Mouse (Mus musculus) CH12F3 (cell line): ENCODE measurements around the gene Eid3.

Source experiments
- in situ Hi-C: fragments of 300-500 bp; cut with MboI; formaldehyde crosslinking; loops from 2 replicates; pipeline ENCODE4 v1.14.3; 2020; ENCODE audit warnings: low sequenced_read_pairs

Eid3 gene

DNA sequence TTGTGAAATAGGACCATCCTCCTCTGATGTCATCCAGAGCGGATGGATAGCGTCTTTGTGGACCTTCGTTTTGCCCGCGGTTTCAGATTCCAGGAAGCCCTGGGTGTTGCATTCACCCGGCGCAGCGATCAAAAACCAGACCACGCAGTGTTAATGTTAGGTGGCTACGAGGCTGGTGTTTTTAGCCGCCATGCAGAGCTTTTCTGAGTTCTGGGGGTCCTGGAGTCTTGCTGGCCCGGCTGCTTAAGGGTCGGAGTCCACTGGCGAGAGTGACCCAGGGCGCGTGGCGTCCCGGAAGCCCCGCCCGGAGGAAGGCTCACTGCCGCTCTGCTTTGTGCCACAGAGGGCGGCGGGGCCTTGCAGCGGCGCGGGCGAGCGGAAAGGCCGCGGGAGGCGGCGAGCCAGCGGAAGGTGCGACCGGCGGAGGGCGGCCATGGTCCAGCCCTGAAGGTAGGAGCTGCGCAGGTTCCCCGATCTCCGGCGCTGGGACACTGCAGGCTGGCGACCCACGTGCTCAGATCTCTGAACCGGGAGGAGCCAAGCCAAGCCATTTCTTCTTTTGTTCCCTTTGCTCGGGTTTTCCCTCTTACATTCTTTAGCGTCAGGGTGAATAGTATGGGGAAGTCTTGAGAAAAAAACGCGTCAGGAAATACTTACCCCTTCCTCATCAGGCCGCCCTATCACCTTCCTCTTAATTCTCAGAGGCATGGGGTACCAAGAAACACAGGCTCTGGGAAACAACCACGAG, 6.1 kb upstream of the Eid3 start:
- in situ Hi-C loops: no loop called here

DNA sequence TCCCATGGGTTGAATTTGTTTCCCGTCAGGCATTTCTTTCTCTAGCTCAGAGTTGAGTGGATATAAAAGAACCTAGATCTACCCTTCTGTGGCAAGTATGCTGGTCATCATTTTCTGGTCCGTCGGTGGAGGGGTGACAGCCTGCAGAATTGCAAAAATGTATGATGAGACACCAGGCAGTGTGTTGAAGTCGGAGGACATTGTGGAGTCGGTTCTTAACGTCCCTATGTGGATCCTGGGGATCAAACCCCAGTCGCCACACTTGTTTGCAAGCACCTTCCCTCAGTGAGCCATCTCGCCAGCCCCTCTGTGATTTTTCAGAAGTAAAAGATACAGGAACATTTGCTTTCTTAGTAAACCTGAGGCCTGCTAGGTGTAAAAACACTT, 5.5 kb upstream of the Eid3 start:
- in situ Hi-C loops: no loop called here

DNA sequence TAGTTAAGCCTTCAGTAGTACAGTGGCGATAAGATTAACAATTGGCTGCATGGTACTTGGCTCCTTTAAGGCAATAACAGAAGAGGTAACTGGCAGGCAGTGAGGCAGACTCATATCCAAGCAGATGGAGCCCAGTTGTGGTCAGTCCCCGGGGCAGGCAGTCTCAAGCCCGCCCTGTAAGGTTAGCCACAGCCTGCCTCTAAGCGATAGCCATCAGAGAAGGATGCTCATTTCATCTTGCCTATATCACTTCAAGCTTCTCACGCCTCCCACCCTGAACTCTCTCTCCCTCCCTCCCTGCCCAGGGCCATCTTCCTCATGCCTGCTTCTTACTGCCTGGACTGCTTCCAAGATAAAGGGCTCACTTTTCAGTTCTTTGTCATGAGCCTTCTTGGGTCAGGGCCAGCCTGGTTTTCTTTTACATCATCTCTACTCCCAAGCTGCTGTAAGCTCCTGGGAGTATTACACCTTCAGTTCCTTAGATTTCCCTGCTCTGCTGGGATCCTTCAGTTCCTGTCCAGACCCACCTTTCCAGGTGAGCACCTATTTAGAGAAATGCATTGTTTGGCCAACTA, 3.2 kb upstream of the Eid3 start:
- in situ Hi-C loops: no loop called here

DNA sequence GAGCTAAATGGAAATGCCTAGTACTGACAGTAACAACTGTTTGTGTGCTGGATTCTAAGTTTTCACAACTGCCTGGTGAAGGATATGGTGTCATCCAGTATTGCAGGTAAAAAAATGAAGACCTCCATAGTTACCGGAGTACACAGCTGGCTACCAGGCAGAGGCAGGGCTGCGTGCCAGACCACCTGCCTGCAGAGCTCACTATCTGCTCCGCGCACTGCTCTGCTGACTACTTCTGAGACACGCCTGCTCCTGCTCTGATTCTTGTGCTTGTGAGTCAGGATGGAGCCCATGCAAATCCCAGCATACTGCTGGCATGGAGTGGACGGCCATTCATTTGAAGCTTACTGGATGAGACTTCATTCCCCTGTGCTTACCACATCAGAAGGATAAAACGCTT, 2.6 kb upstream of the Eid3 start:
- in situ Hi-C loops: no loop called here

DNA sequence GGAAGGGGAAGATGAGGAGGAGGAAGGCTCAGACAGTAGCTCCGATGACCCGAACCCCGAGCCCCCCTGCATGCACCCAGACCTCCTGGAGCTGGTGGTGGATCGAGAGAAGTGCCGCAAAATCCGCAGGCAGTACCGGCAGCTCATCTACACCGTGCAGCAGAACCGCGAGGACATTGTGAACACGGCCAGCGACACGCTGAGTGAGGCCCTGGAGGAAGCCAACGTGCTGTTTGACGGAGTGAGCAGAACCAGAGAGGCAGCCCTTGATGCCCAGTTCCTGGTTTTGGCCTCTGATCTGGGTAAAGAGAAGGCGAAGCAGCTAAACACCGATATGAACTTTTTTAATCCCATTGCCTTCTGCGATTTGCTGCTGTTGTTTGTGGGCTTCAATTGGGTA, 406 bp downstream of the Eid3 start:
- in situ Hi-C loops: no loop called here

DNA sequence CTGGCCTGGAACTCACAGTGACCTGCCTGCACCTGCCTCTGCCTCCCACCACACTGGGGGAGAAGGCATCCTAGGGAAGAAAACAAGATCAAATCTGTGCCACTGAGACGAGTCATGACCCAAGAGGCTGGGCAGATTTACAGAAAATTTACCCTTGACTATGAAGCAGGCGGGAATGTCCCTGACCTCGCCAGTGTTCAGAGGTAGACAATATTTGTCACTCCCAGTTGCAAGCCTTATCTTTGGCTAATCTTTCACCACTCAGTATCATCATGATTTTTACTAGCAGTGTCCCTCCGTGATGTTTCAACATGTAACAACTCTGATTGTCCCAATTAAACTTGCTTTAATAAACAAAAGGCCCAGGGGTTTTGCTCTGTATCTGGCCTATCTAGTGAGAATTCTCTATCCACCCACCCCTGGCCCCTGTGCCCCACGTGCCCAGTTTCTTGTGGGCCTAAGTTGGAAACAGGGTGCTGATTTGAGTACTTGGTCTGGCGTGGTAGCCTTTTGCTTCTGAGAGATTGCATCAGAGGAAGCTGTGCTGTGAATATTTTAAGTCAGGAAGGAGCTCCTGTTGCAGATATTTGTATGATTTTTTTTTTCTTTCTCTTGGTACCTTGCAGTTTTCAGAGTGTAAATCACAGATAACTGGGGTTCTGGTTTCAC, 2.1 kb downstream of the Eid3 start:
- in situ Hi-C loops: no loop called here

DNA sequence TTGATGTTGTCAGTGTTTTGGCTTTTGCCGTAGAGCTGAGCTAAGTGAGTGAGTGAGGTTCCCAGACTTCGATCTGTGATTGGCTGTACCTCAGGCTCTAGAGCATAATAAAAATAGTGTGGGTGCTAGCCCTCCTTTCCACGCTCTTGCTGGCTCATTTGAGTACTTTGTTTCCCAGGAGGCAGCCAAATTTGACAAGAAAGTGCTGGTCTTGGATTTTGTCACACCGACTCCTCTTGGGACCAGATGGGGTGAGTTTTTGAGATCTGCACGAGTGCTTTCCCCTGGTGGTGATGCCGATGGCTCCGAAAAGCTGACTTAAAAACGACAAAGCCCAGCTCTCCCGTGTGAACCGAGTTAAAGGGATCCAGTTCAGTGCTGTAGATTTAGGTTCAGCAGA, 9.0 kb downstream of the Eid3 start:
- in situ Hi-C loops: no loop called here

DNA sequence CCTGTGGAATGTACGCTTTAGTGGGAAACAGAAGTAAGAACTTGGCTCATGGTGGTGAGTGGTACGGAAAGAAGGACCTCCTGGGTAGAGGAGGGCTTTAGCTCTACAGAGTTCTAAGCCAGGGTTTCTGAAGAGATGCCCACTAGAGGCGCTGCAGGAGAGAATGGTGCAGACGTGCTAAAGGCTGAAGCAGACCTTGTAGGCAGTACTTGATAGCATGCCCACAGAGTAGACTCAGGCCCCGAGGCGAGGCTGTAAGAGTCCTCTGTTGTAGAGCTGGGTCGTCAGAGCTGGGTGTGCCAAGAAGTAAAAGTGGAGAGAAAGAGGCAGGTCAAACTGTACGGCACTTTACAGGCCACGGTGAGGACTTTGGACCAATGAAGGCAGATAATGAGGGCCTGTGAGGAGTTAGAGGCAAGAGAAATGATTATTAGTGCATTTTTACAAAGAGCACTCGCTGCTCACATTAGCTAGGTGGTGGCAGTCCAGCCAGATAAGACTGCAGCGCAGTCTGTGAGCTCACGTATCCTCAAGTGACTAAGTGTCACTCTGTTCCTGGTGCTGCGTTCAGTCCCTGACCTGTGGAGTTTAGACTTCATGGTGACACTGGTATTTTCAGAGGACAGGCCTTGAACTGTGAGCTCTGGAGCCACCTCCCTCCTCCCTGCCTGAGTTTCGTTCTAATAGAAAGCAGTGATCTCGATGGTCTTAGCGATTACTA, 9.8 kb downstream of the Eid3 start:
- in situ Hi-C loops: no loop called here

DNA sequence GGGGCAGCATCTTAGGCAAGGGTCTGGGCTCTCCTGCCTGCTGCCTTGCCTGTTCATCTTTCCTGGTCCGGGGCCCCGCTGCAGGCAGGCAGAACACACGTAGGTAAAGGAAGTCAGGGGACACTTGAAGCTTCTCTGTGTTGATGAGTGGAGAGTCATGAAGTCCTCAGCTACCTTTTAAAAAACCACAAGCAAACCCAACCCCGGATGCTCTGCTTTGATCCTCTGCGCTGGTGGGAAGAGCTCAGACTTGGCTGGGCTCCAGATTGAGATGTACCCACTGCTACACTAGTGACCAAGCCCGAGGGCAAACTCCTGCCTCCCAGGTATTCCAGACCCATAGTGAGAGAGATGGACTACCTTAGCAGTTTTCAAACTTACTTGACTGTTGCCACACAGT, 20.9 kb downstream of the Eid3 start:
- in situ Hi-C loops: no loop called here

DNA sequence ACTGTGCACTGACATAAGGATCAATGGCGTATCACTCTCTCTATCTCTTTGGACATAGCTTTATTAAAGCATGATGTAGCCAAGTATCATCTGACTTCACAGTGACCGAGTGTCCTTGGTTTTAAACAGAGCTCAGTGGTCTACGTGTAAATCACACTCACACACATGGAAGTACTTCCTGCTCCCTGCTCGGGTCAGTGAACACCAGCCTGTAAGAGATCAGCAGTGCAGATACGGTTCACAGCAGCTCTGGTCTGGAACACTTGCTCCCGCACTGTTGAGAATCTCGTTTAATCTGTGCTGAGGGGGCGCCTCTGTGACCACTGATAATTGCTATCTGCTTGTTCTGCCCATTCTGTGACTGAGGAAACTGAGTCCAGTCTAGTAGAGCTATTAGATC, 22.1 kb downstream of the Eid3 start:
- in situ Hi-C loops: no loop called here

DNA sequence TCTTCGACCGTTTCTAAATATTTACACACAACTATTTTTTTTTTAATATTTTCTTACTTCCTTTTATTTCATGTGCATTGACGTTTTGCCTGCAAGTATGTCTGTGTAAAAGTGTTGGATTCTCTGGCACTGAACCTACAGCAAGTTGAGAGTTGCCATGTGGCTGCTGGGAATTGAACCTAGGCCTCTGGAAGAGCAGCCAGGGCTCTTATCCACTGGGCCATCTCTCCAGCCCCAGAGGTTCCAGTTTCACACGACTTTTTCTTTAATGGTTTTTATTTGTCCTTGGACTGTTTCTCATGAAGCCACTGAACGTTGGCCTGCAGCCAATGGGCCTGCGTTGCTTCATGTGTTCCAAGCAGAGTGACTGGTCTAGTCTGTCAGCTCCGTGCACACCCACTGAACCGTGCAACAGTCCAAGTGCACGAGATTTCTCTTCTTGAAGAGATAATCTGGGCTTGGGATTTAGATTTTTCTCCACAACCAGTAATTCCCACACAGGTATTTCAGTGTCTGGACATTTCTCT, 23.1 kb downstream of the Eid3 start:
- in situ Hi-C loops: no loop called here

DNA sequence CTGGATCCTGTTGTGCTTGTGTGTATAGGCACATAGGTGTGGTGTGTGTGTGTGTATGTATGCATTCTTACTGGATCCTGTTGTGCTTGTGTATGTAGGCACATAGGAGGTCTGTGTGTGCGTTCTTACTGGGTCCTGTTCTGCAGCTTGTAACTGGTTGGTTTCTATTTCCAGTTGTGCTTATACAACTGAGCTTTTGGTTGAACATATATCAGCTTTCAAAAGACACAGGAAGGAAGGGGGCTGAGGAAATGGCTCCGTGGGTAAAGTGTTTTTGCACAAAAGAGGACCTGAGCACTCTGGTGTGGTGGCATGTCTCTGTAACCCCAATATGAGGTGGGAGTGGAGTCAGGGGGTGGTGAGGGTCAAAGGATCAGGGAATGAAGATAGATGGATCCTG, 24.5 kb downstream of the Eid3 start:
- in situ Hi-C loops: no loop called here

DNA sequence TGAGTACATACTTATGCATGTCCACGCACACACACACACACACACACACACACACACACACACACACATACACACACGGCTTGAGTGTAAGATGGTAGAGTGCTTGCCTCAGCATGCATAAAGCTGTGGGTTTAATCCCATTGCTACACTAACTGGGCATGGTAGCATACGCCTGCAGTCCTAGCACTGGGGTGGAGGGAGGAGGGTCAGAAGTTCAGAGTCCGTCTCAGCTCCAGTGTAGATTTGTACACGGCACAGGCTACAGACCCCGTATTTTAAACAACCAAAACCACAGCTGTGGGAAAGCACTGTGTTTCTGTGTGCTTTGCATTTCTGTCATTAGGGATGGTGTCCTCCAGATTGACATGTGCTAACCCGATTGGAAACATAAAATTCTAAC, 25.0 kb downstream of the Eid3 start:
- in situ Hi-C loops: no loop called here

DNA sequence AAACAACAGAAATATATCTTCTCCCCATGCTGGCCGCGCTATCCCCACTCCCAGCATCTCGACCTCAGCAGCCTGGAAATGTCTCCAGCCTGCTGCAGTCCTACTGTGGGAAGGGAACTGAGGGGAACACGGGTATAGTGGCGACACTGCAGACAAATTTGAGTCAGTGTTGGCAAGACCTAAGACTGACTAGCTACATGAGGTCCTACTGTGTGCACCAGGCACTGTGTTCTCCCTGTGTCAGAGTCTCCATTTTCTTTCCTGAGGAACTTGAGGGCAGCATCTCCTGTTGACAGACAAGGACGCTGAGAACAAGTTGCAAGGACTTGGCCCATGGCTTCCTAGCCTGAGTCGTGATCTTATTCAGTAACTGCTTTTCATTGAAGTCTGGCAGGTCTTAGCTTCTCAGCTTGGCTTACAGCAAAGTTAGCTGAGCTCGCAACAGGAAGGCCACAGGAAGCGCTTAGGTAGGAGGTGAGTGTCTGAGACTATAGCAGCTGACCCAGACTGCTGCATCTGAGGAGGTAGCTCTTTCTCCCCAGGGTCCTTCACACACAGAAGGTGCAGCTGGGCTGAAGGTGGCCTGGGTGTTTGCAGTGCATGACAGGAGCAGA, 26.1 kb downstream of the Eid3 start:
- in situ Hi-C loops: no loop called here

DNA sequence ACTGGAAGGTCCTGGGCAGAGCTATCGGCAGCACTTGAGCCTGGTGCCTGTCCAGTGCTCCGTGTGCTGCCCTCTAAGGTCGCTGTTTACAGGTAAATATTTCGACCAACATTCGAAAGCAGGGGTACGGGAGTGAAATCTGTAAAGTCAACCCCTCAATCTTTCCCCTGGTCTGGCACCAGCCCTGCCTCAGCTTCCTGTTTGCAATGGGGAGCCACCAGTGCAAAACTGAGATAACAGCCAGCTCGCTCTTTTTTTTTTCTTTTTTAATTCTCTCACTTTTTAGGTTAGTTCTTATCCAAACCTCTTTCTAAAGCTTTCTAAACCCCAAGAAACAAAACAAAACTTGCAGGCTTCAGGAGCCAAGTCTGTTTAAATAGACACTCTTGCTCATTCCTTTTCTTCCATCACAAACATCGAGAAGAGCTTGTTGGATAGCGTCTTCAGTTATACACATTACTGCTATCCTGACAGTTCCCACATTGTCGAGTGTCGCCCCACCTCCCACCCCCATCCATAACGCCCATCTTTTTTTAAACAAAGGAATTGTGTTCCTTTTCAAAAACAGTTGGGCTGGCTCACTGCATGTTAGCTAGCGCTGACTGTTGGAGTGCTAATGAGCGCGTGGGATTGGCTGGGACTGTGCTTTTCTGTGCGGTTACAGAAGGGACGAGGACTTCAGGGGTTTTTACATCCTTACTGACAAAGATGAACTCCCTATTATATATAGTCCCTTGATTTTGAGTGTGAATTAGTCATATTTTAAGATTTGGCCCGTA, 27.6 kb downstream of the Eid3 start:
- in situ Hi-C loops: no loop called here

DNA sequence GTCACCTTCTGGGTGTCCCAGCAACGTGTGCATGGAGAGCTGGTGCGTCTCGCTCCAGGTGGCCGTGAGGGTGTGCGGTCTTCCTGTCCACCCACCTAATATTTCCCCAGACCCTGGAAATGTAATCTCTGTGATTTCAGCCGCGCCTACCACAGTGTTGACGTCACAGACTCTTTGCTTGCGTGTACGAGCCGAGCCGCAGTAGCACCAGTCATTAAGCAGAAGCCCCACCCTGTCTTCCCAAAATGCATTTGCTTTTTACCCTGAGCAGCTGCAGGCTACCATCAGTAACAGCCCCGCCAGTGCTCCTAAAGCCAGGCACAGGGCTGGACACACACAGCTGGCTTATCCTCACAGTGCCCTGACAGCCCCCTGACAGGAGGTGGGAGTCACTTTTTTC, 31.5 kb downstream of the Eid3 start:
- in situ Hi-C loops: no loop called here

DNA sequence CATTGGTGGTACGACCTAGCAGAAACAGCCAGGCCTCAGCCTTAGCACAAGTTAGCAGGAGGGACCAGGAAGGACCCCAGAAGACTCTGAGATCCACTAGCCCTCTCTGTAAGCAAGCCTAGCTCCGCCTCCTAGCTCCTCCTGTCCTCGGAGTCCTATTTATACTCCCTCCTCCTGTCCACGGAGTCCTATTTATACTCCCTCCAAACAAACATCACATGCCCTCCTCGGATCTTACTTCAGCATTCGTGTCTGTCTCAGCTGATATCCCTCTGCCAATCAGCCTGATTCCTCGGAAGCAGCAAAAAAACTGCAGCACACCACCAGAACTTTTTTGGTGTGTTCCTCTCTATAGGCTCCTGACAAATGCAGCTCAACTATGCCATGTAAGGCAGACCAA, 32.5 kb downstream of the Eid3 start:
- in situ Hi-C loops: no loop called here

DNA sequence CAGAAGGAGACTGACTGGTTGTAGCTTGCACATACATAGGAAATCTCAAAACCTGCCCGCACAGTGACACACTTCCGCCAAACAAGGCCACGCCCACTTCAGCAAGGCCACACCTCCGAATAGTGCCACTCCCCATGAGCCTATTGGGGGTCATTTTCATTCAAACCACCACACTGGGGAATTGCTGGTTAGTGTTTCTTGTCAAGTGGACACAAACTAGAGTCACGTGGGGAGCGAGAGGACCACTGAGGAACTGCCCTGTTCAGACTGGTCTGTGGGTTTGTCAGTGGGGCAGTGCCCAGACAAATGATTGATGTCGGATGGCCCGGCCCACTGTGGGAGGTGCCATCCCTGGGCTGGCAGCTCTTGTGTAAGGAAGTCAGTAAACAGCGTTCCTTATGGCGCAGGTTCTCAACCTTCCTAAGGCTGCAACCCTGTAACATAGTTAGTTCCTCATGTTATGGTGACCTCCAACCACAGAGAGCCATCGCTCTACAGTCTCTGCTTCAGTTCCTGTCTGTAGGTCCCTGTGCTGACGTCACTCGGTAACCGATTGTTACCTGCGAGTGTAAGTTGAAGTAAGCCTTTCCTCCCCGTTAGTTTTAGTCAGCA, 33.5 kb downstream of the Eid3 start:
- in situ Hi-C loops: loop anchor here (10.0 kb wide), 1 partner anchor 605 kb away; no protein-coding TSS in a partner anchor

DNA sequence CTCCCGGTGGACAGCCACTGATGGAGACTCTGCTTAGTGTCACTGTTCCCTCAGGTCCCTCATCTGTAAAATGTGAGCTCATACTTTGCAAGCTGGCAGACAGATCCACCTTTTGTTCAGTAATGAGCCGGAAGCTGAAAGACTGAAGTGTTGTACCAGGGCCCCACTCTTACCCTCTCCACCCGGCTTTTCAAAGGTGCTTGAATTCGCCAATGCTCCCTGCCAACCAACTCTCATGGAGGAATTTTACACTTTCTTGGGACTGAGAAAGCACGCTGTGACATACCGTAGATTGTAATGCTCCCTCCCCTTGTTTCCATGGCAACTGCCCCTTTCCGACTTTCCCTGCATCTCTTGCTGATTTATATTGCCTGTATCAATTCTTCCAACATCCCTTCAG, 34.1 kb downstream of the Eid3 start:
- in situ Hi-C loops: loop anchor here (10.0 kb wide), 1 partner anchor 604 kb away; no protein-coding TSS in a partner anchor

DNA sequence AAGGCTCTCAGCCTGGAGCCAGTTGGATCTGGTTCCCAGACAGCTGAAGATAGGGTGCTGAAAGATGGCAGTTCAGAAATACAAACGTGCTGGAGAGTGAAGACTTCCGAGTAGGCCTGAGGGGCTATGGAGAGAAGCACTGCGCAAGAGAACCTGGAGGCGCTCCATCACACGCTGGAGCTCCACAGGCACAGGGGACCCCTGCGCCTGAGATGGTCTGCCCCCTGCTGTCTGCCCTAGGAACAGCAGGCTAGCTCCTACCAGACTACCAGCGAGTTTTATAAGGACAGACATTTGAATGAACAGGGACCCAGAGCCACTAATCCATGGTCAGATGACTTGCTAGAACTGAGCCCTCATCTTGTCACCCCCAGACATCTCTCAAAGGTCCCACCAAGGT, 35.0 kb downstream of the Eid3 start:
- in situ Hi-C loops: loop anchor here (10.0 kb wide), 1 partner anchor 603 kb away; no protein-coding TSS in a partner anchor
